Mouse (Mus musculus) stomach, postnatal 0 days (tissue): Measurements from ENCODE around the gene Inip. TPM values are rescaled to one million over a fixed set of nuclear protein-coding genes. Genes with fewer than 3 reads are reported as not detected.
A peak's percentile ranks its signal among the peaks of the same experiment; 100 is the strongest.

Source experiments
- ATAC-seq: fragments of 200-750 bp; cut with Nextera tagmentation; 2 replicates; pipeline ENCODE4 v1.8.0; 2017; ENCODE audit not compliant: low FRiP score, low TSS enrichment
- DNase-seq: peaks from one replicate; pipeline ENCODE4 v3.0.0-alpha.2; 2016; ENCODE audit warnings: low spot score
- H3K27ac ChIP-seq: fragments of 300-500 bp; sonication (generic); replicated peaks from 2 replicates; pipeline ENCODE4 v1.5.1; 2014; ENCODE audit warnings: mild to moderate bottlenecking, control low read depth
- H3K27me3 ChIP-seq: fragments of 300-500 bp; sonication (generic); 2 replicates; pipeline ENCODE4 v1.6.1; 2014; ENCODE audit warnings: low read length; ENCODE audit not compliant: control insufficient read depth, insufficient read depth
- H3K36me3 ChIP-seq: fragments of 300-500 bp; sonication (generic); 2 replicates; pipeline ENCODE4 v1.6.1; 2014; ENCODE audit warnings: low read length, mixed read lengths; ENCODE audit not compliant: control insufficient read depth, insufficient read depth
- H3K4me1 ChIP-seq: fragments of 300-500 bp; sonication (generic); replicated peaks from 2 replicates; pipeline ENCODE4 v1.6.1; 2014; ENCODE audit warnings: antibody characterized with exemption; ENCODE audit not compliant: control insufficient read depth, insufficient read depth
- H3K4me2 ChIP-seq: fragments of 300-500 bp; sonication (generic); replicated peaks from 2 replicates; pipeline ENCODE4 v1.6.1; 2014; ENCODE audit warnings: low read depth, mild to moderate bottlenecking, control low read depth, moderate library complexity
- H3K4me3 ChIP-seq: fragments of 300-500 bp; sonication (generic); 2 replicates; pipeline ENCODE4 v1.5.1; 2014; ENCODE audit warnings: low read depth, low read length, control low read depth
- H3K9ac ChIP-seq: fragments of 300-500 bp; sonication (generic); 2 replicates; pipeline ENCODE4 v1.6.1; 2014; ENCODE audit warnings: mild to moderate bottlenecking, low read length, control low read depth, mixed read lengths
- H3K9me3 ChIP-seq: fragments of 300-500 bp; sonication (generic); 2 replicates; pipeline ENCODE4 v1.6.1; 2016; ENCODE audit warnings: low read length; ENCODE audit not compliant: control insufficient read depth
- CTCF ChIP-seq: IDR thresholded peaks from 2 replicates; pipeline ENCODE4 v1.5.1; 2016; ENCODE audit warnings: antibody characterized with exemption, low read depth, mild to moderate bottlenecking, moderate library complexity
- EP300 ChIP-seq: optimal IDR thresholded peaks from 2 replicates; pipeline ENCODE3; 2016; ENCODE audit warnings: antibody characterized with exemption
- WGBS: fragments of 180-500 bp; shearing (Covaris S2); extraction: QIAGEN DNeasy Blood & Tissue Kit; methylation state at CpG from one replicate; pipeline ENCODE4 v1.1.7; 2014; 5-methylcytosine and 5-hydroxymethylcytosine counted together
- polyA plus RNA-seq: library from polyadenylated mRNA; unstranded; fragments of >200 nt; fragmentation: Nextera tagmentation; extraction: Ambion mirVana; gene quantifications from 2 replicates; pipeline ENCODE4 v1.2.1, GENCODE M21; 2015

The Inip gene
- polyA plus RNA-seq, 1 experiment from 2014 or later = 22.2 TPM

DNA sequence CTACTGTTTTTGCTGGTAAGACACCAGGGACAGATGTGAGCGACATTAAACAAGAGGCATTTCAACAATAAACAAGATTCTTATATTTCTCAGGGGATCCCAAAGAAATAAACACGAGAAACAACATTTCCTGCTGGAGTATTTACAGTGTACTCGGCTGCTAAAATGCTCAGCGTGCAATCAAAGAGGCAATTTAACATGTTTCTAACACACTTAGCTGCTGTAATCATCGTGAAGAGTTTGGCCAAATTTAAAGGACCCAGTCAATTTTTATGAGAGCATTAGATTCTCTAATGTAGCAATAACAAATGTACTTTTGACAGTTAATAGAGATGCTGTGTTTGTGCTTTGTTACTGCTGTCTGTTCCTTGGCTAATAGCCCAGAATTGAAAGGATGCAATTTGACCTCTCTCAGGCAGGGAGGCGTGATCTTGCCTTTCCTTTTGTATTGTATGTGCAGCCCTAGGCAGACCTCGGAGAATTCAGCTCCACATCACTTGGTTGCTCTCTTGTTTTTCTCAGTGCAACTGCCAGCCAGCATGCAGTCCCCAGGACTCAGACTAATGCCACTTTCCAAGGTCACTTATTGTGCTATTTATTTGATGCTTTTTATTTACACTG lies 35.9 kb downstream of the Inip start:
- no peak overlapping the region for H3K4me3 ChIP-seq
- no peaks in the 10 kb centered on the region for H3K27me3 ChIP-seq
- H3K27ac ChIP-seq = 0 out of 2 replicates have a peak overlapping the region, but pooled peaks have one; percentile 18
- TF ChIP-seq EP300 (no peak), CTCF (no peak)
- ATAC-seq = no peak
- no peak for DNase-seq
- 28% methylated on average over 7 of the region's 7 CpGs for WGBS
- H3K4me2 ChIP-seq = 0 out of 2 replicates have a peak overlapping the region, but pooled peaks have one; percentile 17
- H3K9me3 ChIP-seq = no peaks in the 10 kb centered on the region
- H3K36me3 ChIP-seq = no peaks in the 10 kb centered on the region
- no peaks in the 10 kb centered on the region for H3K4me1 ChIP-seq
- no peak overlapping the region for H3K9ac ChIP-seq

DNA sequence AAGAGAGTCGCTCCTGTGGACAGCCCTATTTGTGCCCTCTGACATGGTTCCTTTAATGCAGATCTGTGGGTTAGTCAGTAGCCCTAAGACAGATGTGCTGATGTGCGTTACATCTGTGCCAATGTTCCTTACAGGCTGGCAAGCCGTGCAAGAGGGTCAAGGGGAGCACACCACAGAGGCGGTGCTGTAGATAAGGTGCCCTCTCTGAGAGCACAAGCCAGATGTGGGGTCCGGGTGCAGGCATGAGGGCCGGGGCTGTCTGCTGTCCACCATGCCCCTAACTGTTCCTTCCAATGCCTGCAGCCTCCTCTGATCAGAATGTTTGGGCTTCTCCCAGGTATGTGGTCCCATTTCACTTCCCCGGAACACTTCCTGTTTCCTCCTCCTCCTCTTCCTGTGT lies 36.4 kb downstream of the Inip start:
- Histone ChIP-seq H3K36me3 (no peaks in the 10 kb centered on the region), H3K4me2 (0 out of 2 replicates have a peak overlapping the region, but pooled peaks have one; percentile 17), H3K9ac (no peak overlapping the region), H3K4me1 (no peaks in the 10 kb centered on the region), H3K27me3 (no peaks in the 10 kb centered on the region), H3K27ac (0 out of 2 replicates have a peak overlapping the region, but pooled peaks have one; percentile 18), H3K9me3 (no peaks in the 10 kb centered on the region), H3K4me3 (no peak overlapping the region)
- TF ChIP-seq CTCF (no peak), EP300 (no peak)
- 55% methylated on average over 7 of the region's 7 CpGs for WGBS
- ATAC-seq = no peak
- DNase-seq = no peak

DNA sequence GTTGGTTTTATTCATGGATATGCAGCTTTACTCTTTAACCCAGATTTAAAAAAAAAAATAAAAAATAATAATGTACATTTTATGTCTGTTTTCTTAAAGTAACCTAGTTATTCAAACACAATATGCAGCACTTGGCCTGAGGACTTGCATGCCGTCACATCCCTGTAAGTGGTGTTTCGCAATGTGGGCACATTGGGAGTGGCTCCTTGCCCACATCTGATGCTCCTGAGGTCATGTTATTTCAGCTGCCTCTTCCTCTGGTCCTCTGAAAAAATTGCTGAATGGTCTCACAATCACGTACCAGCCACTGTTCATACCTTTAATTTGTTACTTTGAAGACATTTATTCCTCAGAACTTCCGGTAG lies 40.0 kb downstream of the Inip start:
- TF ChIP-seq CTCF (no peak), EP300 (no peak)
- WGBS = 58% methylated on average over 4 of the region's 4 CpGs

DNA sequence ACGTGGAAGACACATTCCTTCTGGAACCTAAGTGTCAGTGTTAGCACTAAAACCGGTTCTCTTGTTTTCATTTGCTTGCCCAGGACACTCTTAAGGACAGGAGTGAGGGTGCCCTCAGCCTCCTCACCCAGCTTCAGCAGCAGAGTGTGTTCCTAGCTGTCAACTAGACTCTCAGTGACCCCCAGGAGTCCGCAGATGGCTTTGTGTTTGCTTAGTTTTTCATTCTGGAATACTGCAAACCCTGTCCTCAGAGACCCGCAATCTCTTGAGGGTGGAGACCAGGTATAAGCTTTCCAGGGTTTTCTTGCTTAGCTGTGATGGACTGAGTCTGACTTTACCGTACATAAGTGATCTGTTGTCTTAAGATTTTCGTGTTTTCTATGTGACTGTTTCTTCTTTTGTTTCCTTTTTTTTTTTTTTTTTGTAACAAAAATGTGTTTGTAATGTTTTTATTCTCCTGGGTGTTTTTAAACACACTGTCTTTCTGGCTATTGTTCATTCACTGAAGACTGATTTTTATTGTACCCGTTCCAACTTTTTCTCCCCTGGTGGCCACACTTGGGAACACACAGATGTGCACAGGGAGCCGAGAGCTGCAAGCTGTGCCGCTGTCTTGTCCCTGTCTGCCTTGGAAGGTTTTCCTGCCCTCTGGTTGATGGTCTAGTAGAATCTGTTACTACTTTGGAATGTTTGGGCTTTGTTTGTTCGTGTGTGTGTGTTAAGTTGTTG lies 40.6 kb downstream of the Inip start:
- Histone ChIP-seq H3K27ac (no peak overlapping the region), H3K9ac (no peak overlapping the region)

More for the DNA sequence above, 40.0 kb downstream of the Inip start:
- DNase-seq (no peak), ATAC-seq (no peak)
- Histone ChIP-seq H3K9me3 (no peaks in the 10 kb centered on the region), H3K36me3 (no peaks in the 10 kb centered on the region), H3K4me2 (no peak overlapping the region), H3K27ac (no peak overlapping the region), H3K4me1 (no peaks in the 10 kb centered on the region), H3K9ac (no peak overlapping the region), H3K27me3 (no peaks in the 10 kb centered on the region), H3K4me3 (no peak overlapping the region)

DNA sequence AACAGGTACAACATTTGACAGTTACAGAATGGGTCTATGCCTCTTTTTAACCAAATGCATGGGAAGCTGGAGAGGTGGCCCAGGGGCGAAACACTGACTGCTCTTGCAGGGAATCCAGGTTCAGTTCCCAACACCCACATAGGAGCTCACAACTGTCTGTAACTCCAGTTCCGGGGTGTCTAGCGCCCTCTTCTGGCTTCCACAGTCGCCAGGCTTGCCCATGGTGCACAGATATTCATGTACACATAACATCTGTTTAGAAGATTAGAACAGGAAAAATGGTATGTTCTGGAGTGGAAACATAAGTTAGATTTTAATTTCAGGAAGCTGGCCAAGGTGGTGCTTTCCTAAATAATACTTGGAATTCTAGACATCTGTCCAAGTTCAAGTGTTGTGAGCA lies 41.4 kb downstream of the Inip start:
- Histone ChIP-seq H3K9me3 (no peaks in the 10 kb centered on the region), H3K4me3 (no peak overlapping the region), H3K36me3 (no peaks in the 10 kb centered on the region), H3K27ac (no peak overlapping the region), H3K4me1 (no peaks in the 10 kb centered on the region), H3K9ac (no peak overlapping the region), H3K4me2 (no peak overlapping the region), H3K27me3 (no peaks in the 10 kb centered on the region)
- no peak for DNase-seq
- peak; percentile 49 for TF ChIP-seq CTCF
- TF ChIP-seq EP300 = no peak
- WGBS = 67% methylated on average over 4 of the region's 4 CpGs
- ATAC-seq = no peak

More for the DNA sequence above, 40.6 kb downstream of the Inip start:
- H3K36me3 ChIP-seq = no peaks in the 10 kb centered on the region
- H3K4me3 ChIP-seq = no peak overlapping the region
- H3K4me1 ChIP-seq = no peaks in the 10 kb centered on the region
- 38% methylated on average over 10 of the region's 10 CpGs for whole genome bisulfite sequencing
- H3K9me3 ChIP-seq = no peaks in the 10 kb centered on the region
- DNase-seq = peak; percentile 42
- no peak for ATAC-seq
- no peak overlapping the region for H3K4me2 ChIP-seq
- no peaks in the 10 kb centered on the region for H3K27me3 ChIP-seq
- TF ChIP-seq EP300 = no peak
- peak; percentile 77 for TF ChIP-seq CTCF
